Mouse (Mus musculus): ENCODE measurements around the gene Adam6b.
"Not testable (repeated sequence)": the region's sequence is repeated elsewhere in the genome, so short reads cannot be mapped to it uniquely, and the experiment has no call there.

The Adam6b gene

DNA sequence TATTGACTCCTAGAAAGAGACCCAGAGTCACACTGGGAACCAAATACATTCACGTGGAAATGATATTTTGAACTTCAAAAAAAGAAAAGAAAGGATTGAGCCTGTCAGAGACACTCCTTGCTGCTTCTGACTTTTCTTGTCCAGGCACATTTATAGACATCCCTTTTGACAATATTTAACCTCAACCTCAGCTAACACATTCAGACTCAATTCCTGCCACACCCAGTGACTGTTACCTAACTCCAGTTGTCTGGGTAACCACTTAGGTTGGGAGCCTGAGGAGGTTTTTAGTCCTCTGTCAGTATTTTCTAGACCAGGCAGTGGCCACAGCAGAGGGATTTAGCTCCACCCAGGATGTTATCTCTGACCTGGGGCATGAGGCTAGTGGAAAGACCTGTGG, at the start of gene Adam6b:
Adam6b (plus strand) TSS at position 301 of the 400 bp plus-strand sequence.
- not testable (repeated sequence) for DNase-seq (ENCODE audit: low spot score)

GRCm38 (mm10) chr12:113446061-113446460, 43.2 kb upstream of the Adam6b start:
- no peak for DNase-seq (ENCODE audit: low spot score)

DNA sequence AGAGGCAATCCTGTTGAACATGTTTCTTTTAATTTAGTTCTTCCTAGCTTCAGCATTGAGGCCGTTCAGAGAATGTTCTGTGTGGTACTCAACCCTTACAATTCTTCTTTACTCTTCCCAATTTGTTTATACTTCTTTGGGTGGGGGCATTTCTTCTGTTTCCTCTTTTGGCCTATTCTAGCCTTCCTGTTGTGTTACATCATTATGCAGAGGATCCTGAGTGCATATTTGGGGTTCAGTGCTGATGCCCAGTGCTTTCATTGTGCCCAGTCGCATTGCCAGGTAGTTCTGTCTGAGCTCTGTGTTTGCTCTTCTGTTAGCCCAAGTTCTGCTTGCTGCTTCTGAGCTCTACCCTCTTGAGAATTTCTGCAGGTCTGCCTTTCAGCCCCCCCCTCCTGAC, 13.1 kb upstream of the Adam6b start:
- DNase-seq (ENCODE audit: low spot score) = no peak

- no peak for DNase-seq (ENCODE audit: low spot score)
Measured at GRCm38 (mm10) chr12:113482147-113482546, 7.2 kb upstream of the Adam6b start.

DNA sequence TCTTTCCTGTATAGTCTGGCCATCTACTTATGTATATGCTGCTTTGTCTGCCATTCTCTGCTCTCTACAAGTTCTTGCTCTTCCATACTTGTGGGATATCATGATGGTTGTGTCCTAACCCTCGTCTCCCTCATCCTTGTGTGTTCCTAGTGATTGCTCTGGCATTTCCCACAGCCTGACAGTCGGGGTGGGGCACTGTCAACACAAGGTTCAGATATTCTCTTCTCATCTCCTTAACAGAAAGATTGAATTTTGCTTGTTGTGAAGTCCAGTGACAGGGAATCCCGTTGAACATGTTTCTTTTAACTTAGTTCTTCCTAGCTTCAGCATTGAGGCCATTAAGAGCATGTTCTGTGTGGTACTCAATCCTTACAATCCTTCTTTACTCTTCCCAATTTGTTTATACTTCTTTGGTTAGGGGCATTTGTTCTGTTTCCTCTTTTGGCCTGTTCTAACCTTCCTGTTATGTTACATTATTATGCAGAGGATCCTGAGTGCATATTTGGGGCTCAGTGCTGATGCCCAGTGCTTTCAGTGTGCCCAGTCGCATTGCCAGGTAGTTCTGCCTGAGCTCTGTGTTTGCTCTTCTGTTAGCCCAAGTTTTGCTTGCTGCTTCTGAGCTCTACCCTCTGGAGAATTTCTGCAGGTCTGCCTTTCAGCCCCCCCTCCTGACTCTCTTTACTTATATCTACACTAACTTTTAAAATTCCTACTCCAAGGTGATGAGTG, 6.5 kb upstream of the Adam6b start:
- no peak for DNase-seq (ENCODE audit: low spot score)

DNA sequence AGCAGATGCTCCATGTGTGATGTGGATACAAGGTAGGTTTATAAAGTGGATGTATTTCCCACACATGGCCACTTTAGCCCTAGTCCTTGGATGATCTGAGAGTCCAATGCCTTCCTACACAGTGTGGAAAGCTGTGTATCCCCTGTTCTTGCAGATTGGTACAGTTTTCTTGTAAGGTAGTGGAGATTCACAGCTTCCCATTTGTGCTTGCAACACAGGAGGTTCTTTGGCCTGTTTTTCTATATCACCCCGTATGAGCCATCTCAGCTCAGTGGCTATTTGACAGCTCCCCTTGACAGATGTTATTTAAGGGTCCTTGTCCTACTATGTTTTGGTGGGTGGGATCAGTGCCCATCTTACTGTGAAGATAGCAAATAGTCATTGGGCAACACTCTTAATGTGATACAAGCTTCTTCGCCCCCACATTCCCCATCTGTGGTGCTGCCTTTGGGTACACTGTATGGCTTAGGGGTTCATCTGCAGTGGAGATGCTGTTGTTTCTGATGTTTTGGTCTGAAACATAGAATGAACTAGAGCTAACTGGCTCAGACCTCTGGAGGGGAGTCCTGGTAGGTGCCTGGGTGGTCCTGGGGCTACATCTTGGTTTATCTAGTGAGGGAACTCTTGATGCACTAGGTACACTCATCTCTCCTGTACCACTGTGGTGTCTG, 5.7 kb upstream of the Adam6b start:
- DNase-seq (ENCODE audit: low spot score) = no peak

- no peak for DNase-seq (ENCODE audit: low spot score)
Measured at GRCm38 (mm10) chr12:113484971-113485485, 4.3 kb upstream of the Adam6b start.

- peak; percentile 60 for DNase-seq (ENCODE audit: low spot score)
Measured at GRCm38 (mm10) chr12:113487693-113488092, 1.6 kb upstream of the Adam6b start.

GRCm38 (mm10) chr12:113525901-113526300, 36.6 kb downstream of the Adam6b start:
- no peak for DNase-seq (ENCODE audit: low spot score)

Measured in layer of hippocampus, adult 11-12 months (tissue).